27 mouse cellular contexts compared by ENCODE assay signal in genomic region chr13:83162761-83163160, GRCm38 (mm10).
A peak's percentile ranks its signal among the peaks of the same experiment; 100 is the strongest.
DNase-seq lines count a peak whose midpoint lies in the region; ATAC-seq lines count a peak whose summit lies in the region.
"Had no signal": no experiment of that assay in that cellular context is flagged by ENCODE, and none has a peak within 500 bp of the region (broad histone marks: within the 10 kb centered on the region; RNA-seq: fewer than 3 reads in every experiment).

No protein-coding gene starts in this region.

- H3K36me3 ChIP-seq in limb, embryonic 10.5 days = no peaks in the 10 kb centered on the region
- H3K36me3 ChIP-seq: forebrain, embryonic 10.5 days; G1E; heart, embryonic 12.5 days; heart, embryonic 15.5 days; hindbrain, embryonic 10.5 days had no signal

- no peak overlapping the region for H3K4me3 ChIP-seq in limb, embryonic 10.5 days
- H3K4me3 ChIP-seq: forebrain, embryonic 10.5 days; forebrain, embryonic 13.5 days; heart, embryonic 12.5 days; heart, embryonic 15.5 days; hindbrain, embryonic 10.5 days had no signal

- no peaks in the 10 kb centered on the region for H3K27me3 ChIP-seq in limb, embryonic 10.5 days (ENCODE audit: low read depth, poor library complexity, severe bottlenecking)
- H3K27me3 ChIP-seq: CH12.LX; forebrain, embryonic 13.5 days; heart, embryonic 12.5 days; heart, embryonic 15.5 days had no signal

- peak; percentile 2 for DNase-seq in cerebellum, adult 9-10 months
- DNase-seq in layer of hippocampus, adult 11-12 months (ENCODE audit: low spot score) = peak; percentile 19
- no peak for DNase-seq in layer of hippocampus, postnatal 10 days (ENCODE audit: low spot score in 2 of 2)
- DNase-seq in left cerebral cortex, adult 9 months (ENCODE audit: low spot score in 2 of 2) = peak; percentile 8 to 27
- DNase-seq in left cerebral cortex, postnatal 25 days (ENCODE audit: low spot score in 2 of 2) = no peak
- DNase-seq in Muller cell, postnatal 12 days (ENCODE audit: inconsistent ontology term) = peak; percentile 25
- DNase-seq in limb, embryonic 10.5 days (ENCODE audit: low spot score) = no peak
- DNase-seq: adrenal gland, adult 2 months; adrenal gland, postnatal 14 days; cerebellum, adult 18-20 months; cerebellum, postnatal 10 days; gastrocnemius, postnatal 25 days; heart, adult 18-20 months; heart, postnatal 10 days; heart, postnatal 36 days had no signal

- ATAC-seq in cerebellum, adult (ENCODE audit: insufficient number of reproducible peaks, low FRiP score, low TSS enrichment) = no peak
- ATAC-seq: forebrain, embryonic 13.5 days; forebrain, embryonic 16.5 days; hindbrain, postnatal 0 days; inflammation-experienced regulatory T-cells, adult 6 months had no signal

- WGBS in limb, embryonic 10.5 days = 90% methylated on average over 4 of the region's 4 CpGs

- H3K4me1 ChIP-seq in limb, embryonic 10.5 days = no peaks in the 10 kb centered on the region
- H3K4me1 ChIP-seq: forebrain, embryonic 10.5 days; forebrain, embryonic 13.5 days; heart, embryonic 12.5 days; heart, embryonic 15.5 days had no signal

- intact Hi-C loops in left cerebral cortex, postnatal 25 days (cut with DNase I) = no loop called here

- H3K27ac ChIP-seq in limb, embryonic 10.5 days = no peak overlapping the region
- H3K27ac ChIP-seq: forebrain, embryonic 10.5 days; forebrain, embryonic 13.5 days; heart, embryonic 15.5 days; hindbrain, embryonic 10.5 days; hindbrain, embryonic 14.5 days; hindbrain, postnatal 0 days had no signal

- H3K9me3 ChIP-seq in limb, embryonic 10.5 days (replicated peaks) = no peaks in the 10 kb centered on the region
- H3K9me3 ChIP-seq: forebrain, embryonic 10.5 days; forebrain, embryonic 13.5 days; heart, embryonic 12.5 days; heart, embryonic 15.5 days; hindbrain, embryonic 10.5 days had no signal

Comparison
In these comparisons a context has a peak if more than half of its experiments do, and no peak if none do; other contexts are left out.
1. DNase-seq: peak in cerebellum, adult 9-10 months (single experiment), layer of hippocampus, adult 11-12 months (single experiment), left cerebral cortex, adult 9 months (2 of 2) and Muller cell, postnatal 12 days (single experiment); none in layer of hippocampus, postnatal 10 days (0 of 2), left cerebral cortex, postnatal 25 days (0 of 2) and limb, embryonic 10.5 days (single experiment).